Mouse (Mus musculus) CH12.LX (cell line): ENCODE results near the gene Pip4k2c. TPM values are rescaled to one million over a fixed set of nuclear protein-coding genes. Genes with fewer than 3 reads are reported as not detected.

Experiments
- DNase-seq: peaks from one replicate; pipeline ENCODE4 v3.0.0-alpha.2; 2013; ENCODE audit errors: extremely low read depth
- H3K27ac ChIP-seq: 2 replicates; pipeline ENCODE4 v1.5.1; 2012; ENCODE audit warnings: low read depth, mild to moderate bottlenecking, control low read depth, moderate library complexity; ENCODE audit not compliant: insufficient read depth
- H3K27me3 ChIP-seq: replicated peaks from 2 replicates; pipeline ENCODE3; 2012; ENCODE audit warnings: inconsistent platforms
- H3K36me3 ChIP-seq, 2 experiments: replicated peaks in 1 of 2; 2 replicates each; pipeline versions ENCODE3 to v1.6.1; 2012; ENCODE audit warnings: inconsistent platforms in 1 of 2, low read length in 1 of 2, mild to moderate bottlenecking in 1 of 2, mixed read lengths in 1 of 2, moderate library complexity in 1 of 2; ENCODE audit not compliant: control insufficient read depth in 1 of 2, insufficient read depth in 1 of 2
- H3K4me1 ChIP-seq, 2 experiments: 2 replicates each; pipeline ENCODE4 v1.6.1; 2012; ENCODE audit warnings: inconsistent platforms in 1 of 2, moderate library complexity in 1 of 2; ENCODE audit not compliant: insufficient read depth in 2 of 2, control insufficient read depth in 1 of 2
- H3K4me2 ChIP-seq: 2 replicates; pipeline ENCODE4 v1.6.1; 2012; ENCODE audit warnings: low read depth, mild to moderate bottlenecking, control low read depth; ENCODE audit not compliant: poor library complexity, insufficient read depth, severe bottlenecking
- H3K4me3 ChIP-seq, 3 experiments: fragments of 150-350 bp in 1 of 3; sonication (generic) in 1 of 3; replicated peaks in 1 of 3; 2 replicates each; pipeline versions ENCODE3 to v1.5.1; 2011 to 2012; ENCODE audit warnings: low read depth in 2 of 3, low read length in 2 of 3, mild to moderate bottlenecking in 2 of 3, moderate library complexity in 2 of 3, control low read depth in 1 of 3, improper control_type of control experiment in 1 of 3, inconsistent platforms in 1 of 3, mixed read lengths in 1 of 3; ENCODE audit not compliant: poor library complexity in 1 of 3
- H3K79me2 ChIP-seq: replicated peaks from 2 replicates; pipeline ENCODE4 v1.6.1; 2012; ENCODE audit warnings: mild to moderate bottlenecking, moderate library complexity; ENCODE audit not compliant: control insufficient read depth, poor library complexity, insufficient read depth, severe bottlenecking; ENCODE audit errors: extremely low read depth
- H3K9ac ChIP-seq: 2 replicates; pipeline ENCODE4 v1.6.1; 2012; ENCODE audit warnings: low read depth, mild to moderate bottlenecking, control low read depth, moderate library complexity; ENCODE audit not compliant: insufficient read depth
- H3K9me3 ChIP-seq: replicated peaks from 2 replicates; pipeline ENCODE3; 2012; ENCODE audit warnings: low read length, inconsistent platforms, mixed read lengths
- BHLHE40 ChIP-seq: IDR thresholded peaks from 2 replicates; pipeline ENCODE4 v1.6.1; 2011; ENCODE audit warnings: mild to moderate bottlenecking, low read depth, low read length, improper control_type of control experiment
- CHD1 ChIP-seq: IDR thresholded peaks from 2 replicates; pipeline ENCODE4 v1.6.1; 2012; ENCODE audit warnings: low read depth, low read length, improper control_type of control experiment, inconsistent platforms
- ELF1 ChIP-seq: IDR thresholded peaks from 2 replicates; pipeline ENCODE4 v1.6.1; 2014; ENCODE audit warnings: low read depth, mild to moderate bottlenecking, inconsistent platforms, low read length, improper control_type of control experiment
- JUND ChIP-seq: conservative IDR thresholded peaks from 2 replicates; pipeline ENCODE4 v1.6.1; 2011; ENCODE audit warnings: low read depth, low read length, improper control_type of control experiment
- KAT2A ChIP-seq: IDR thresholded peaks from 2 replicates; pipeline ENCODE4 v1.6.1; 2012; ENCODE audit warnings: low read length, improper control_type of control experiment, inconsistent platforms; ENCODE audit not compliant: insufficient replicate concordance
- MAX ChIP-seq: IDR thresholded peaks from 2 replicates; pipeline ENCODE4 v1.6.1; 2011; ENCODE audit warnings: low read length, improper control_type of control experiment
- MAZ ChIP-seq: IDR thresholded peaks from 2 replicates; pipeline ENCODE4 v1.6.1; 2012; ENCODE audit warnings: low read depth, mild to moderate bottlenecking, inconsistent platforms, low read length, improper control_type of control experiment, moderate library complexity
- MXI1 ChIP-seq: IDR thresholded peaks from 2 replicates; pipeline ENCODE4 v1.6.1; 2011; ENCODE audit warnings: mild to moderate bottlenecking, low read depth, low read length, improper control_type of control experiment
- PAX5 ChIP-seq: IDR thresholded peaks from 2 replicates; pipeline ENCODE4 v1.6.1; 2012; ENCODE audit warnings: low read length, inconsistent platforms, mixed read lengths
- SIN3A ChIP-seq: IDR thresholded peaks from 2 replicates; pipeline ENCODE4 v1.6.1; 2012; ENCODE audit warnings: low read length, improper control_type of control experiment, inconsistent platforms
- SMC3 ChIP-seq: IDR thresholded peaks from 2 replicates; pipeline ENCODE4 v1.6.1; 2011; ENCODE audit warnings: low read depth, low read length, improper control_type of control experiment
- TCF12 ChIP-seq: IDR thresholded peaks from 2 replicates; pipeline ENCODE4 v1.6.1; 2014; ENCODE audit warnings: low read depth, mild to moderate bottlenecking, inconsistent platforms, low read length, improper control_type of control experiment
- USF1 ChIP-seq: IDR thresholded peaks from 2 replicates; pipeline ENCODE4 v1.6.1; 2014; ENCODE audit warnings: low read depth, mild to moderate bottlenecking, inconsistent platforms, low read length, improper control_type of control experiment
- ZKSCAN1 ChIP-seq: IDR thresholded peaks from 2 replicates; pipeline ENCODE4 v1.6.1; 2012; ENCODE audit warnings: low read depth, inconsistent platforms, low read length, improper control_type of control experiment, borderline replicate concordance
- dilution Hi-C: fragments of 300-500 bp; cut with MboI; formaldehyde crosslinking; loops from 2 replicates; pipeline ENCODE4 v1.14.3; 2020; ENCODE audit warnings: low sequenced_read_pairs; ENCODE audit not compliant: extremely low pct_unique_long_range_greater_than_20kb, extremely low pct_ligation_motif_present
- in situ Hi-C: fragments of 300-500 bp; cut with MboI; formaldehyde crosslinking; loops from 3 replicates; pipeline ENCODE4 v1.14.3; 2019; ENCODE audit warnings: low sequenced_read_pairs, low pct_ligation_motif_present, low pct_unique_long_range_greater_than_20kb, mixed read lengths
- polyA plus RNA-seq: library from polyadenylated mRNA; unstranded; fragments of >175 nt; gene quantifications from 2 replicates; pipeline ENCODE4 v1.2.1, GENCODE M21; 2012; ENCODE audit warnings: low read depth; ENCODE audit not compliant: insufficient read length
- total RNA-seq, 2 experiments: library from RNA; depleted of rRNA; stranded (reverse); fragments of 300-350 nt in 1 of 2; fragments of >200 nt in 1 of 2; gene quantifications; 2 replicates each; pipeline ENCODE4 v1.2.3; 2012 to 2014

The Pip4k2c gene
- total and polyA plus RNA-seq, 3 experiments = 13.3 to 24.7 (median 22.7) TPM

DNA sequence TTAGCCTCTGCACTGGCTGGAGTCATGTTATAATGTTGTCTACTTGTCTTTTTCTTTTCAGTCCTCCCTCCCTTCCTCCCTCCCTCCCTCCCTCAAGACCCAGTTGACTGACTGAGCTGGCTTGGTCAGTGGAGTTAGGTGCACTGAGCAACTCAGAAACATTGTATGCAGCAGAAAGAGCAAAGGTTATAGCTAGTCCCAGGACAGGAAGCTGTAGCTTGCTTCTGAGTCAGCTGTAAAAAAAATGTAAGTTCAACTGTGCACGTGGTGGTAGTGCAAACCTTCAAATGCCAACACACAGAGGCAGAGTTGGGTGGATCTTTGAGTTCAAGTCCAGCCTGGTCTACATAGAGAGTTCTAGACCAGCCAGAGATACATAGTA lies 3.0 kb upstream of the Pip4k2c start:
- no peak overlapping the region for H3K4me3 ChIP-seq
- H3K27ac ChIP-seq = no peak overlapping the region

DNA sequence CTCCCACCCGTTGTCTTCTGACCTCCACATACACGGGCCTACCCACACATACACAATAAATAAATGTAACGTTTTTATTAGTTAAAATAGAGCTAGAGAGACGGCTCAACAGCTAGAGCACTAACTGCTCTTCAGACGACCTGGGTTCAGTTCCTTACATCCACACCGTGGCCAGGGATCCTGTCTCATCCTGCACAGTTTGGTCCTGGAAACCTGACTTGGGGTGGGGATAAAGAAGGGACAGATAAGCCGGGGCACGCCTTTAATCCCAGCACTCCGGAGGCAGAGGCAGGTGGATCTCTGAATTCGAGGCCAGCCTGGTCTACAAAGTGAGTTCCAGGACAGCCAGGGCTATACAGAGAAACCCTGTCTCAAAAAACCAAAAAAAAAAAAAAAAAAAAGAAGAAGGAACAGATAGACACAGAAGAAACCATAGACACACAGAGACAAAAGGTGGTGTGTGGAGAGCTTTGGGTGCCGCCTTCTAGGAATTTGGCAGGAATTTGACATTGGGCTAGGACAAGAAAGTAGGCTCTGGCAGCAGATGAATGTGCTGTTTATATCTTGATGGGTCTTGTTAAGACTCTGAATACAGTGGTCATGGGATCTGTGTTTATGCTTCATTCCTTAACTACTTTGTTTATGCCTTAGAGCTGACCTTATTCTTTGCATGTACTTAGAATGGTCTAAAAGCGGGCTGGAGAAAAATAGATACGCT lies 2.5 kb upstream of the Pip4k2c start:
- dilution Hi-C loops (no loop called here), in situ Hi-C loops (no loop called here)
- Histone ChIP-seq H3K36me3 (peaks cover under 1 to 11% of the 10 kb centered on the region in 2 experiments), H3K27ac (no peak overlapping the region), H3K9ac (no peak overlapping the region), H3K4me2 (no peak overlapping the region), H3K9me3 (peaks cover 2% of the 10 kb centered on the region), H3K27me3 (no peaks in the 10 kb centered on the region), H3K4me3 (no peak overlapping the region), H3K4me1 (peaks cover 7 to 21% of the 10 kb centered on the region in 2 experiments), H3K79me2 (peaks cover 8% of the 10 kb centered on the region; the same call in 1 of the 2 replicates)
- no peak for DNase-seq
- no peak for TF ChIP-seq TCF12
- TF ChIP-seq MXI1 = no peak
- no peak for TF ChIP-seq USF1
- no peak for TF ChIP-seq MAX
- no peak for TF ChIP-seq JUND
- TF ChIP-seq CHD1 = no peak
- no peak for TF ChIP-seq ZKSCAN1
- TF ChIP-seq ELF1 = no peak
- no peak for TF ChIP-seq BHLHE40
- no peak for TF ChIP-seq PAX5
- TF ChIP-seq KAT2A = no peak

More for the DNA sequence above, 3.0 kb upstream of the Pip4k2c start:
- H3K4me2 ChIP-seq = no peak overlapping the region
- TF ChIP-seq MAZ (no peak), SIN3A (no peak), SMC3 (no peak)
- DNase-seq = no peak
- in situ Hi-C loops (no loop called here), dilution Hi-C loops (no loop called here)
- H3K79me2 ChIP-seq = peaks cover 8% of the 10 kb centered on the region; the same call in 1 of the 2 replicates
- peaks cover 4% of the 10 kb centered on the region for H3K9me3 ChIP-seq
- peaks cover 7 to 19% of the 10 kb centered on the region in 2 experiments for H3K4me1 ChIP-seq
- H3K9ac ChIP-seq = no peak overlapping the region
- no peaks in the 10 kb centered on the region for H3K27me3 ChIP-seq
- peaks cover 0 to 6% of the 10 kb centered on the region in 2 experiments for H3K36me3 ChIP-seq
